Mouse (Mus musculus): ENCODE measurements at regions not wholly inside any gene's neighbourhood (a gene's known extent, or its start where the extent isn't known, plus 50 kb on each side); places are given as distances from the start of the nearest gene placed in this dataset.

- DNase-seq (ENCODE audit: low spot score) (no peak), ATAC-seq (no peak)
- no peak overlapping the region for H3K27ac ChIP-seq
- no peak overlapping the region for H3K4me2 ChIP-seq (ENCODE audit: low read depth, low read length)
- H3K9ac ChIP-seq (replicated peaks; ENCODE audit: low read length) = no peak overlapping the region
- H3K27me3 ChIP-seq (ENCODE audit: insufficient read depth, low read length) = no peaks in the 10 kb centered on the region
- no peak for TF ChIP-seq CTCF (IDR thresholded peaks at IDR 0.05; ENCODE audit: low read depth)
- WGBS = 86% methylated on average over 3 of the region's 3 CpGs
- H3K4me3 ChIP-seq (ENCODE audit: low read length) = no peak overlapping the region
- H3K36me3 ChIP-seq (ENCODE audit: insufficient read depth, low read length) = no peaks in the 10 kb centered on the region
- H3K4me1 ChIP-seq (ENCODE audit: insufficient read depth, low read length) = no peaks in the 10 kb centered on the region
- no peaks in the 10 kb centered on the region for H3K9me3 ChIP-seq (ENCODE audit: low read length)
Measured at GRCm38 (mm10) chr12:14415543-14416181, 263.8 kb upstream of the Fam84a start.

DNA sequence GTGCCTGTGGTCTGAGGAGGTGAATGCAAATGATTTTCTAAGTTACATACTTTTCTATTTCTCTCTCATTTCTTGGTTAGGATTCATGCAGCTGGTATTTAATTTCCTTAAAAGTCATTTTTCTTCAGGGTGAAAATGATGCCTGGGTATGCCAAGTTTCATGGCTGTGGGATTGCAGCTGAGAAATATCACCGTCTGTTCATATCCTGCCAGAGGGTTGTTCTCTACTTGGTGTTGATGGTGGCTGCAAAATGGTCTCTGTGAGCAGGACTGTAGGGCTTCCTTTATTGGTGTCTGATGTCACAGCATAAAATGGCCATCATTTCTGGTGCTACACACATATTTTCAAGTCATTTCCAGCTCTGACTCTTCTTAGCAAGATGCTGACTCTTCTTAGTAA lies 259.2 kb upstream of the Fam84a start:
- Histone ChIP-seq H3K9ac (replicated peaks; ENCODE audit: low read length) (no peak overlapping the region), H3K4me2 (ENCODE audit: low read depth, low read length) (no peak overlapping the region), H3K4me1 (ENCODE audit: insufficient read depth, low read length) (no peaks in the 10 kb centered on the region), H3K36me3 (ENCODE audit: insufficient read depth, low read length) (no peaks in the 10 kb centered on the region), H3K4me3 (ENCODE audit: low read length) (no peak overlapping the region), H3K27ac (no peak overlapping the region), H3K27me3 (ENCODE audit: insufficient read depth, low read length) (no peaks in the 10 kb centered on the region), H3K9me3 (ENCODE audit: low read length) (no peaks in the 10 kb centered on the region)
- no peak for DNase-seq (ENCODE audit: low spot score)
- no peak for ATAC-seq
- 79% methylated on average over 1 of the region's 1 CpGs for WGBS
- TF ChIP-seq CTCF (IDR thresholded peaks at IDR 0.05; ENCODE audit: low read depth) = no peak

- Histone ChIP-seq H3K4me2 (ENCODE audit: low read depth, low read length) (no peak overlapping the region), H3K9me3 (ENCODE audit: low read length) (no peaks in the 10 kb centered on the region), H3K9ac (replicated peaks; ENCODE audit: low read length) (no peak overlapping the region), H3K36me3 (ENCODE audit: insufficient read depth, low read length) (no peaks in the 10 kb centered on the region), H3K4me1 (ENCODE audit: insufficient read depth, low read length) (no peaks in the 10 kb centered on the region), H3K4me3 (ENCODE audit: low read length) (no peak overlapping the region), H3K27me3 (ENCODE audit: insufficient read depth, low read length) (no peaks in the 10 kb centered on the region), H3K27ac (no peak overlapping the region)
- 91% methylated on average over 1 of the region's 1 CpGs for WGBS
- TF ChIP-seq CTCF (IDR thresholded peaks at IDR 0.05; ENCODE audit: low read depth) = no peak
- DNase-seq (ENCODE audit: low spot score) (no peak), ATAC-seq (no peak)
Measured at GRCm38 (mm10) chr12:14405796-14406195, 253.9 kb upstream of the Fam84a start.

DNA sequence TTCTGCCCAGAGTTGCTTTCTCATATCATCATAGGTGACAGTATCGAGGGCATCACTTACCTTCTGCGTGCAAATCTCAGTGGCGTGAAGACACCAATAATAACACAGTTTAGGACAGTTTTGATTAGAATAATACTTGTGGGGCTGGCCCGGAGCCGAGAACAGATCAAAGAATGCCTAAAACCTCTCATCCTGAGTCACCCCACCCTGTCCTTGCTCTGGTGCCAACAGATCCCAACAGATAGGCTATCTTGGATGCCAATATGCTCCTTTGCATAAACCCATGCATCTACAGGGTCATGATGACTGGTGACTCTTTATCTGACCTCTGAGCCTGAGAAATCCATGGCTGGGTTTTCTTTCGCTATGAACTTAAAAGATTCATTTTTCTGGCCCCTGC lies 224.4 kb upstream of the Fam84a start:
- Histone ChIP-seq H3K27ac (no peak overlapping the region), H3K9me3 (ENCODE audit: low read length) (no peaks in the 10 kb centered on the region), H3K4me1 (ENCODE audit: insufficient read depth, low read length) (no peaks in the 10 kb centered on the region), H3K36me3 (ENCODE audit: insufficient read depth, low read length) (no peaks in the 10 kb centered on the region), H3K9ac (replicated peaks; ENCODE audit: low read length) (no peak overlapping the region), H3K4me3 (ENCODE audit: low read length) (no peak overlapping the region), H3K27me3 (ENCODE audit: insufficient read depth, low read length) (no peaks in the 10 kb centered on the region), H3K4me2 (ENCODE audit: low read depth, low read length) (no peak overlapping the region)
- 96% methylated on average over 6 of the region's 6 CpGs for WGBS
- DNase-seq (ENCODE audit: low spot score) (no peak), ATAC-seq (no peak)
- TF ChIP-seq CTCF (IDR thresholded peaks at IDR 0.05; ENCODE audit: low read depth) = no peak

GRCm38 (mm10) chr12:14338244-14338799 lies 186.5 kb upstream of the Fam84a start:
- Histone ChIP-seq H3K27ac (no peak overlapping the region), H3K9me3 (ENCODE audit: low read length) (no peaks in the 10 kb centered on the region), H3K27me3 (ENCODE audit: insufficient read depth, low read length) (no peaks in the 10 kb centered on the region), H3K4me3 (ENCODE audit: low read length) (no peak overlapping the region), H3K4me2 (ENCODE audit: low read depth, low read length) (no peak overlapping the region), H3K4me1 (ENCODE audit: insufficient read depth, low read length) (no peaks in the 10 kb centered on the region), H3K9ac (replicated peaks; ENCODE audit: low read length) (no peak overlapping the region), H3K36me3 (ENCODE audit: insufficient read depth, low read length) (no peaks in the 10 kb centered on the region)
- DNase-seq (ENCODE audit: low spot score) = no peak
- 50% methylated on average over 5 of the region's 5 CpGs for WGBS
- no peak for TF ChIP-seq CTCF (IDR thresholded peaks at IDR 0.05; ENCODE audit: low read depth)
- no peak for ATAC-seq

DNA sequence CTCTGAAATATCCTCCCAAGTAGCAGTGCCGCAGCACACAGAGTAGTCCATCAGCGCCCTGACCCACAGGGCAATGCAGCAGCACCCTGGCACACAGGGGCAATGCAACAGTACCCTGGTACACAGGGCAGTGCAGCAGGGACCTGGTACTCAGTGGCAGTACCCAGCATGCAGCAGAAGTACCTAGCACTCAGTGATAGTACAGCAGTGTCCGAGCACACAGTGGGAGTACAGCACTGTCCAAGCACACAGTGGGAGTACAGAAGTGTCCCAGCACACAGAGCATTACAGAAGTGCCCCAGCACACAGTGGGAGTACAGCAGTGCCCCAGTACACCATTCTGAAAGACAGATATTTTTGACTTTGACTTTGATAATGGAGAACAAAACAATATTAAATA lies 186.0 kb upstream of the Fam84a start:
- Histone ChIP-seq H3K36me3 (ENCODE audit: insufficient read depth, low read length) (no peaks in the 10 kb centered on the region), H3K4me1 (ENCODE audit: insufficient read depth, low read length) (no peaks in the 10 kb centered on the region), H3K27ac (no peak overlapping the region), H3K9ac (replicated peaks; ENCODE audit: low read length) (no peak overlapping the region), H3K4me2 (ENCODE audit: low read depth, low read length) (no peak overlapping the region), H3K4me3 (ENCODE audit: low read length) (no peak overlapping the region), H3K27me3 (ENCODE audit: insufficient read depth, low read length) (no peaks in the 10 kb centered on the region), H3K9me3 (ENCODE audit: low read length) (no peaks in the 10 kb centered on the region)
- ATAC-seq (no peak), DNase-seq (ENCODE audit: low spot score) (no peak)
- WGBS = 62% methylated on average over 3 of the region's 3 CpGs
- TF ChIP-seq CTCF (IDR thresholded peaks at IDR 0.05; ENCODE audit: low read depth) = no peak

DNA sequence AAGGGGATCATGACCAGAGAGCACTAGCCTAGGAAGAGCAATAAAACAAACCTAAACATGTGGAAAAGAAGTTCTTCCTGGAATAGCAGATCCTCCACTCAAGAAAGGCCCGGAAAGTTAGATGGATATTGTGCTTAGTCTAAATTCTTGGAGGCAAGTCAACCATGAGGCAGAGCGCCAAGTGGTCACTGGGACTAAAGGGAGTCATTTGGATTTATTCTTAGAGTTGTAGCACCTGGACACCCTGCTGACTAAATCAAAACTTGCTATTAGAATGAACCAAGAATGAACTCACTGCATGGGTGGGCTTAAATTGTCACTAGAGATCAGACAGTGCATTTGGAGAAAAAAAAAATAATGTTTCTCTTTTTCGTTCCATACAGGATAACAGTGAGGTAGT lies 166.8 kb upstream of the Fam84a start:
- no peak overlapping the region for H3K9ac ChIP-seq (replicated peaks; ENCODE audit: low read length)
- H3K27me3 ChIP-seq (ENCODE audit: insufficient read depth, low read length) = no peaks in the 10 kb centered on the region
- TF ChIP-seq CTCF (IDR thresholded peaks at IDR 0.05; ENCODE audit: low read depth) = no peak
- H3K4me3 ChIP-seq (ENCODE audit: low read length) = no peak overlapping the region
- H3K9me3 ChIP-seq (ENCODE audit: low read length) = no peaks in the 10 kb centered on the region
- DNase-seq (ENCODE audit: low spot score) (no peak), ATAC-seq (no peak)
- no peak overlapping the region for H3K4me2 ChIP-seq (ENCODE audit: low read depth, low read length)
- H3K27ac ChIP-seq = no peak overlapping the region
- WGBS = 81% methylated on average over 3 of the region's 3 CpGs
- H3K36me3 ChIP-seq (ENCODE audit: insufficient read depth, low read length) = no peaks in the 10 kb centered on the region
- no peaks in the 10 kb centered on the region for H3K4me1 ChIP-seq (ENCODE audit: insufficient read depth, low read length)

Data from hindbrain, postnatal 0 days (tissue).